Comparison of ENCODE assay signal across 16 mouse cellular contexts in genomic region chr14:62008707-62009106, GRCm38 (mm10).
"Had no signal": no experiment of that assay in that cellular context is flagged by ENCODE, and none has a peak within 500 bp of the region (broad histone marks: within the 10 kb centered on the region; RNA-seq: fewer than 3 reads in every experiment).

No protein-coding gene starts in this region.

- H3K36me3 ChIP-seq: midbrain, embryonic 10.5 days; midbrain, embryonic 12.5 days; neural tube, embryonic 12.5 days; stomach, embryonic 15.5 days had no signal

- ATAC-seq: midbrain, embryonic 16.5 days had no signal

- H3K27me3 ChIP-seq: midbrain, embryonic 12.5 days; neural tube, embryonic 12.5 days; stomach, embryonic 15.5 days had no signal

- H3K4me1 ChIP-seq: midbrain, embryonic 12.5 days; neural tube, embryonic 12.5 days; stomach, embryonic 15.5 days had no signal

- H3K4me3 ChIP-seq: midbrain, embryonic 10.5 days; midbrain, embryonic 12.5 days; myocyte; neural tube, embryonic 12.5 days; stomach, embryonic 15.5 days had no signal

- DNase-seq: lung, adult 18-20 months; lung, embryonic 14.5 days; lung, postnatal 10 days; lung, postnatal 4 days; midbrain, embryonic 14.5 days; right cerebral cortex, postnatal 14 days; thymus, adult 2 months; thymus, postnatal 25 days; thymus, postnatal 4 days had no signal

- H3K27ac ChIP-seq: midbrain, embryonic 10.5 days; midbrain, embryonic 12.5 days; neural tube, embryonic 12.5 days; stomach, embryonic 15.5 days; stomach, postnatal 0 days had no signal

- H3K9me3 ChIP-seq: midbrain, embryonic 10.5 days; midbrain, embryonic 12.5 days; neural tube, embryonic 12.5 days; stomach, embryonic 15.5 days had no signal
